Mouse (Mus musculus) heart, embryonic 14.5 days (tissue): ENCODE results near the gene Dock9. TPM values are rescaled to one million over a fixed set of nuclear protein-coding genes. Genes with fewer than 3 reads are reported as not detected.

Source experiments
- ATAC-seq: fragments of 200-750 bp; cut with Nextera tagmentation; 2 replicates; pipeline ENCODE4 v1.8.0; 2017; ENCODE audit warnings: low read depth, moderate TSS enrichment; ENCODE audit not compliant: insufficient number of reproducible peaks, insufficient read depth, low FRiP score
- H3K27ac ChIP-seq, 2 experiments: fragments of 200-500 bp in 1 of 2; fragments of 300-500 bp in 1 of 2; sonication (generic) in 1 of 2; replicated peaks in 1 of 2; 2 replicates each; pipeline ENCODE4 v1.5.1; 2012 to 2014; ENCODE audit warnings: low read depth in 2 of 2, low read length in 2 of 2, control low read depth in 1 of 2, mild to moderate bottlenecking in 1 of 2, mixed read lengths in 1 of 2; ENCODE audit not compliant: control insufficient read depth in 1 of 2, insufficient read depth in 1 of 2
- H3K27me3 ChIP-seq: fragments of 300-500 bp; sonication (generic); 2 replicates; pipeline ENCODE4 v1.6.1; 2014; ENCODE audit warnings: mild to moderate bottlenecking, low read length, control low read depth; ENCODE audit not compliant: control insufficient read depth, insufficient read depth
- H3K36me3 ChIP-seq: fragments of 300-500 bp; sonication (generic); 2 replicates; pipeline ENCODE4 v1.6.1; 2014; ENCODE audit warnings: mild to moderate bottlenecking, control low read depth, low read length, mixed read lengths; ENCODE audit not compliant: control insufficient read depth, insufficient read depth
- H3K4me1 ChIP-seq, 2 experiments: fragments of 200-500 bp in 1 of 2; fragments of 300-500 bp in 1 of 2; sonication (generic) in 1 of 2; 2 replicates each; pipeline ENCODE4 v1.6.1; 2012 to 2014; ENCODE audit warnings: low read length in 2 of 2, control low read depth in 1 of 2, mixed read lengths in 1 of 2; ENCODE audit not compliant: control insufficient read depth in 2 of 2, insufficient read depth in 2 of 2
- H3K4me2 ChIP-seq: fragments of 300-500 bp; sonication (generic); 2 replicates; pipeline ENCODE4 v1.6.1; 2014; ENCODE audit warnings: mild to moderate bottlenecking, low read length
- H3K4me3 ChIP-seq, 2 experiments: fragments of 200-500 bp in 1 of 2; fragments of 300-500 bp in 1 of 2; sonication (generic) in 1 of 2; 2 replicates each; pipeline ENCODE4 v1.5.1; 2012 to 2014; ENCODE audit warnings: low read length in 2 of 2, mild to moderate bottlenecking in 2 of 2, control low read depth in 1 of 2, low read depth in 1 of 2, moderate library complexity in 1 of 2; ENCODE audit not compliant: control insufficient read depth in 1 of 2, insufficient read depth in 1 of 2
- H3K9ac ChIP-seq: fragments of 300-500 bp; sonication (generic); 2 replicates; pipeline ENCODE4 v1.6.1; 2014; ENCODE audit warnings: mild to moderate bottlenecking, low read length
- H3K9me3 ChIP-seq: fragments of 300-500 bp; sonication (generic); 2 replicates; pipeline ENCODE4 v1.6.1; 2016; ENCODE audit warnings: low read length, control low read depth; ENCODE audit not compliant: control insufficient read depth
- WGBS: fragments of 180-500 bp; shearing (Covaris S2); extraction: QIAGEN DNeasy Blood & Tissue Kit; methylation state at CpG from one replicate; pipeline ENCODE4 v1.1.7; 2014; 5-methylcytosine and 5-hydroxymethylcytosine counted together
- polyA plus RNA-seq: library from polyadenylated mRNA; unstranded; fragments of >200 nt; fragmentation: Nextera tagmentation; extraction: Ambion mirVana; gene quantifications from 2 replicates; pipeline ENCODE4 v1.2.1, GENCODE M21; 2014

Dock9 gene
- polyA plus RNA-seq, 1 experiment from 2014 or later: 8.4 TPM

DNA sequence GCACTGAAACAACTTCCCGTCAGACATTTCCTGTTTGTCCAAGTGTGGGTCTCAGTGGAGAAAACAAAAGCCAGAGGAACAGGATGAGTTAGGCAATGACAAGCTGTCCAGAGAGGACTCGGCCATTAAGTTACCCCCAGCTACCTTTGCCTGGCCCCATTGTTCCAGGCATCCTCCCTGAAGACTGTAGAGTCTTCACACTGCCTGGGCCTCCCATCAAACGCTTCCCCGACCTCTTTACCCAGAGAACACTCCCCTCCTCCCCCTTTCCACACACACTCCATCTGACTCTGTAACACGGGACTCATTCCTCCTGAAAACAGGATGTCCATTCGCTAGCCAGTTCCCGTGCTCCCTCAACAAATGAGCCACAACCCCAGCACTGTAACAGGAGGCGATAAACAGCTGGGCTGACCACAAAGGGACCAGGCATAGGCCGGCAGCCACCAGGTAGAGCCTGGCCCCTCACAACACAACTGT, 149.0 kb downstream of the Dock9 start:
- no peaks in the 10 kb centered on the region for H3K27me3 ChIP-seq
- no peaks in the 10 kb centered on the region for H3K9me3 ChIP-seq
- H3K36me3 ChIP-seq: 0 out of 2 replicates have a peak, but pooled peaks cover 2% of the 10 kb centered on the region
- H3K4me1 ChIP-seq: peaks cover 17 to 20% of the 10 kb centered on the region in 2 experiments
- H3K4me3 ChIP-seq: no peak overlapping the region
- ATAC-seq: no peak
- no peak overlapping the region for H3K4me2 ChIP-seq
- 39% methylated on average over 9 of the region's 9 CpGs for WGBS
- H3K9ac ChIP-seq: no peak overlapping the region
- peak overlapping the region; percentile 48 to 59 for H3K27ac ChIP-seq

DNA sequence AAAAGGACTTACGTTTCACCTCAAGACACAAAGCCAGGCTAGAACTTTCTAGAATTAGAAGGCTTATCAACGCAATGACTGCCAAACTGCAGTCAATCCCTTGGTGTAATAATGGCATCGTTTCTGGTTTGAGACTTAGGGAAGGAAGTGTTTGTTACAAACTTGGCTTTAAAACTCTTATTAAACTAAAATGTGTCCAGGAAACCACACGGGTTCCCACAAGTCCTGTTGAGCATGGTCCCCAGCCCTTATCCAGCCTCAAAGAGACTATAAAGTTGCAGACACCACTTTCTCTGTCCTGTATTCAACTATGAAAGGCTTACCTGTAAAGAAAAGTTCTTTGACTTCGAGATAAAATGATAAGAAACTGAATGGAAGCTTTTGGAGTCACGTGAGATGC, 149.9 kb downstream of the Dock9 start:
- Histone ChIP-seq H3K4me1 (peaks cover 12 to 13% of the 10 kb centered on the region in 2 experiments), H3K36me3 (0 out of 2 replicates have a peak, but pooled peaks cover 2% of the 10 kb centered on the region), H3K4me3 (no peak overlapping the region), H3K9ac (no peak overlapping the region), H3K27ac (peak overlapping the region in 1 of 2 experiments; percentile 59; a peak in 1 of 4 replicates), H3K9me3 (no peaks in the 10 kb centered on the region), H3K4me2 (no peak overlapping the region), H3K27me3 (no peaks in the 10 kb centered on the region)
- no peak for ATAC-seq
- whole genome bisulfite sequencing: 73% methylated on average over 6 of the region's 6 CpGs

DNA sequence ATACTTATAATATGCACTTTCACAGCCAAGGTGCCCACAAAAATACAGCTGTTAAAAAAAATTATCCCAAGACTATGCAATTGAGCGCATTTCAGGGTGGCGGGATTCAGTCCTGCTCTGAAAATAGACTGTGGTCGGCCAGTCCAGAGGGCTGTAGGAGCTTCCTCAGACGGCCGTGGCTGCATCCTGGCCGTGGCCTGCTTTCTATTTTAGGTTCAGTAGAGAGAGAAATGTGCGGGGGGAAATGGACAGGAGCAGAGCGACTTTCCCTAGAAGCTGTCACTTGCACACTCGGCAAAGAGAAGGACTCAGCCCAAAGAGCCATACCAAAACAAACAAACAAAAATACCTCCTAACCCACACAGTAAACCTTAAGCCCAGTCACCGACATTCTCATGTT, 151.0 kb downstream of the Dock9 start:
- peak overlapping the region; percentile 49 for H3K4me2 ChIP-seq

DNA sequence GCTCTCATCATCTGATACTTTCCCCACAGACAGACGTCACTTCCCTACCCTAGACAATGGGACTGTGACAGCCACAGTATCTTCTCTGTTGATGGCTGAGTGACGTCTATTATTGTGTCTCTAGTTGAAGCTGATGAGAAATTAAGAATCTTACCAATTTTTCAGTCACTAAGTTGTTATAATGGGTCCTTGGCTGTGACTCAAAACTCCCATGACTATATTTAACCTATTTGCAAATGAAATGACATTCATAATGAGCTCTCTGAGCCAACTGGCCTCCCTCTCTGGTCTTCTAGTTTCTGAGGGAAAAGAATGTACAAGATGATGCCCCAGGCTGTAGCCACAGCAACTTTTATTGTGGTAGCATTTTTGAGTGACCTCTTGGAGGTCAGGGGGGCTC, 153.3 kb downstream of the Dock9 start:
- peaks cover 8% of the 10 kb centered on the region; the same call in 1 of the 2 replicates for H3K36me3 ChIP-seq
- no peak overlapping the region for H3K4me2 ChIP-seq
- no peak overlapping the region for H3K4me3 ChIP-seq
- H3K27ac ChIP-seq: no peak overlapping the region
- 78% methylated on average over 2 of the region's 2 CpGs for whole genome bisulfite sequencing
- ATAC-seq: no peak
- H3K9ac ChIP-seq: no peak overlapping the region
- no peaks in the 10 kb centered on the region for H3K9me3 ChIP-seq
- no peaks in the 10 kb centered on the region for H3K27me3 ChIP-seq
- peaks cover 12 to 13% of the 10 kb centered on the region in 2 experiments for H3K4me1 ChIP-seq

More for the DNA sequence above, 151.0 kb downstream of the Dock9 start:
- WGBS: 8% methylated on average over 10 of the region's 10 CpGs
- H3K27me3 ChIP-seq: no peaks in the 10 kb centered on the region
- H3K9me3 ChIP-seq: no peaks in the 10 kb centered on the region
- no peak for ATAC-seq
- 0 out of 2 replicates have a peak, but pooled peaks cover 2% of the 10 kb centered on the region for H3K36me3 ChIP-seq
- no peak overlapping the region for H3K4me3 ChIP-seq
- H3K9ac ChIP-seq: peak overlapping the region; percentile 32; the same call in 1 of the 2 replicates
- peak overlapping the region; percentile 20 to 59 for H3K27ac ChIP-seq
- H3K4me1 ChIP-seq: peaks cover 12 to 13% of the 10 kb centered on the region in 2 experiments

DNA sequence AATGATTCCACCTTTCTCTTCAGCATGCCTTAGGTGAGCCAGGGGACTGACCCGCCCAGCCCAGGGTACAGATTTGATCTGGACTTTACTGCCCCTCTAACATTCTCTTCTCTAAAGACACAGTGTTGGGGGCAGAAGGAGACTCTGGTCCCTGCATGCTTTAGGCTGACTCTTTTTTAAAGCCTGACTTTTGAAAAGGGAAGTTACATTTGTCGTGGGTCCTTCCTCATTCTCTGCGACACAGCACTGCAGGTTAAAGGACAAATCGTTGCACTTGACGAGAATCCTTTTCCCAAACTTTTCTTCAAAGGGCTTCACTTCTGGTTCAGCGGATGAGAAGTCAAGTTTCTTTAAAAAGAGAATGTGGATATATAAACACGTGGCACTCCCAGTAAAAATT, 156.4 kb downstream of the Dock9 start:
- Histone ChIP-seq H3K4me3 (no peak overlapping the region), H3K9me3 (no peaks in the 10 kb centered on the region), H3K27ac (no peak overlapping the region), H3K27me3 (no peaks in the 10 kb centered on the region), H3K9ac (no peak overlapping the region), H3K4me2 (no peak overlapping the region), H3K4me1 (peaks cover 2 to 4% of the 10 kb centered on the region in 2 experiments; a peak in 3 of 4 replicates), H3K36me3 (peaks cover 19% of the 10 kb centered on the region)
- ATAC-seq: no peak
- WGBS: 87% methylated on average over 7 of the region's 7 CpGs

DNA sequence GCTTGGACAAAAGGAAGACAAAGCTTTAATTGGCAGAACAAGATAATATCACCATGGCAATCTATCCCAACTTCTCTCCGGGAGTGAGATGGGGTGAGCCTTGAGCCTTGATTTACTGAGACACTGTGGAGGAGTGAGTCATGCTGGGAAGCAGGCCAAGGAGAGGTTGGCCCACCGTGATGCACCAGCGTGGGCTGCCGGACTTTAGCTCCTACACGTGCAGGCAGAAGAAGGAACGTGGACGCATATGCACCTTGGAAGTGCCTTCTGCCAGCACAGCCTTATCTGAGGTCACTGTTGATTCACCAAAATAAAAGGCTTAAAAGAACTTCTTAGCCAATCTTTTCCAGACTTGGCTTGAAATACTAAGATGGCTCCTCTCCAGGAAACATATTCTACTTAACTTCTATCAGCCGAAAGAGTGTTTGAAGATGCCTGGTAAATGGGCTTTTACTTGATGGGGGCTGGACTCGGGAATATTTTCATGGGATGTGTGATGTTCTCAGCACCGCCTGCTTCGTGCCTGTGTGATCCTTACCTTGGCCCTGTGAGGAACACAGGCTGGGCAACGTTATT, 160.6 kb downstream of the Dock9 start:
- no peak overlapping the region for H3K9ac ChIP-seq
- no peaks in the 10 kb centered on the region for H3K4me1 ChIP-seq
- no peaks in the 10 kb centered on the region for H3K27me3 ChIP-seq
- ATAC-seq: no peak
- WGBS: 71% methylated on average over 12 of the region's 12 CpGs
- H3K36me3 ChIP-seq: peaks cover 19% of the 10 kb centered on the region
- no peak overlapping the region for H3K4me2 ChIP-seq
- H3K9me3 ChIP-seq: no peaks in the 10 kb centered on the region
- no peak overlapping the region for H3K27ac ChIP-seq
- no peak overlapping the region for H3K4me3 ChIP-seq

DNA sequence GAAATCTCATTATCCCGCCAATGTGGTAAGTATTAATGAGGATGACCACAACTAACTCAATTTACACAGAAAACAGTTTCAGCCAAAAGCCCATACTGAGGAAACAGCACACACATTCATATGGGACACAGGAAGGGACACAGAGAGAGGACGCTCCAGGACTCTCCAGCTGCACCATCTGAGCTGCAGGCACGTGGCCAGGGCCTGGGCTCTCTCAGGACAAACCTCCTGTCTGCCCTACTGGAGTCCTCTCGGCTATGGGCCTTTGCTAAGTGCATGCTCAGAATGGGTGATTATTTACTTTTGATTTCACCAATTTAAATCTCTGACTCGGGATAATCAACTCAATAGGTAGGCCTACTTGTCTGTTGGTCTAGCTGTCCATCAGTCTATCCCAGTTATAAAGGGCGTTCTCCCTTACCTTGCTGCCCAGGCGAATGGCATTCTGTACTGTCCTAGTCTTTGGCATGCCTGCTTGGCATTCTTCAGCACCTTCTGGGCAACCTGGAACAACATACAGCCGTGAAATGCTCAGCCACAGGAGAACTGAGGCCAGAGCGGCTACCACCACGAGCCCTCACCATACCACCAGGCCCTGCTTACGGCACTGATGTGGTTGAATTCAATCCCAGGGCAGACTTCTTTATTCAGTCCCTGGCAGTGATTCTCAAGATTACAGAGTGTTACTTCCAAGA, 162.8 kb downstream of the Dock9 start:
- Histone ChIP-seq H3K4me1 (no peaks in the 10 kb centered on the region), H3K4me3 (no peak overlapping the region), H3K9ac (no peak overlapping the region), H3K27ac (no peak overlapping the region), H3K4me2 (no peak overlapping the region), H3K27me3 (no peaks in the 10 kb centered on the region), H3K36me3 (peaks cover 19% of the 10 kb centered on the region), H3K9me3 (no peaks in the 10 kb centered on the region)
- ATAC-seq: no peak
- 86% methylated on average over 11 of the region's 11 CpGs for WGBS
